ENCODE assay signal across 12 mouse cellular contexts in the genomic region with DNA sequence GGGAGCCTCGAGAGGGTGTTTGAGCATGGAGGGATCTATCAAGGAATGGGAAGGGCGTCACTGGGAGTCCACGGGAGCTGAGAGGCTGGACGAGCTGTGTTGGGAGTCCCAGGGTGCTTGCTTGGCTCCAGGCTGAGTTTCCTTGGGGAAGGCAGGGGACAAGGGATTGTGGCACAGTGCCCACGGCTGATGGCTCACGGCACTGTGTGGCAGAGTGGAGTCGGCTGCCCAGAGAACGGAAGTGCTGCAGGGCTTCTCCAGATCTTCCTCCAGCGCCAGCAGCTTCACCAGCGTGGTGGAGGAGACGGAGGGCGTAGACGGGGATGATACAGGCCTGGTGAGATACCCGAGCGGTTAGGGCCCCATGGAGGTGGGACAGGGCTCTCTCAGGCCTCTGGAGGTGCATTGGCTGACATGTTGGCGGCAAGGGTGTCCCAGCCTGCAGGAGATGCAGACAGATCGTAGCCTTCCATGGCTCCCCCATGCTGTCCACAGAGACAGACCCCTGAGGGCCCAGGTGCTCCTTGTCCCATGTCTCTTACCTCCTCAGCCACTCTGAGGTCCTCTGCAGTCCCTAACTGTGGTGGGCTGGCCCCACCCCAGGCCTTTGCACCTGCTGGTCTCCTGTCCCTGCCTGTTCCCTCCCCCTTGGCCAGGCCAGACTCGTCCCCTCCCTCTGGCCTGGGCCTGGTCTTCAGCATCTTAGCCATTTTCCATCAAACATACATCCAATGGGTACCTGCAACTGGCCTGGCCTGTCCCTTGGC.
DNase-seq lines count a peak whose midpoint lies in the region; ATAC-seq and TF ChIP-seq lines count a peak whose summit lies in the region.
"Had no signal": no experiment of that assay in that cellular context is flagged by ENCODE, and none has a peak within 500 bp of the region (broad histone marks: within the 10 kb centered on the region; RNA-seq: fewer than 3 reads in every experiment).

No protein-coding gene starts in this region.

- H3K27me3 ChIP-seq in hindbrain, embryonic 12.5 days = peaks cover 49% of the 10 kb centered on the region
- no peaks in the 10 kb centered on the region; the same call in 1 of the 2 replicates for H3K27me3 ChIP-seq in midbrain, embryonic 16.5 days (ENCODE audit: control insufficient read depth, insufficient read depth, low read depth, low read length)

- ATAC-seq in hindbrain, embryonic 12.5 days (ENCODE audit: low FRiP score) = no peak
- ATAC-seq in midbrain, embryonic 16.5 days = no peak
- ATAC-seq: CD4-positive, CD25-positive, alpha-beta regulatory T cell, adult 4 months had no signal

- peaks cover 52% of the 10 kb centered on the region for H3K4me1 ChIP-seq in hindbrain, embryonic 12.5 days
- peaks cover 23% of the 10 kb centered on the region for H3K4me1 ChIP-seq in midbrain, embryonic 16.5 days (ENCODE audit: control insufficient read depth, insufficient read depth, low read length)

- no peaks in the 10 kb centered on the region for H3K9me3 ChIP-seq in hindbrain, embryonic 12.5 days (replicated peaks)
- no peaks in the 10 kb centered on the region for H3K9me3 ChIP-seq in midbrain, embryonic 16.5 days (replicated peaks; ENCODE audit: control insufficient read depth, low read length, poor library complexity, severe bottlenecking)
- H3K9me3 ChIP-seq: kidney, embryonic 15.5 days; megakaryocyte, embryonic 14.5 days; stomach, embryonic 15.5 days had no signal

- no peak overlapping the region for H3K4me3 ChIP-seq in layer of hippocampus, adult 2 months
- no peak overlapping the region for H3K4me3 ChIP-seq in hindbrain, embryonic 12.5 days
- no peak overlapping the region for H3K4me3 ChIP-seq in midbrain, embryonic 16.5 days (ENCODE audit: low read depth, low read length)
- H3K4me3 ChIP-seq: kidney, embryonic 15.5 days; megakaryocyte, embryonic 14.5 days; stomach, embryonic 15.5 days had no signal

- no peak for TF ChIP-seq CTCF in layer of hippocampus, adult 2 months (conservative IDR thresholded peaks at IDR 0.05)

- peak overlapping the region; percentile 69 for H3K4me2 ChIP-seq in hindbrain, embryonic 12.5 days (replicated peaks)
- no peak overlapping the region for H3K4me2 ChIP-seq in midbrain, embryonic 16.5 days (ENCODE audit: low read length)
- H3K4me2 ChIP-seq: stomach, embryonic 15.5 days had no signal

- DNase-seq in layer of hippocampus, adult 2 months (ENCODE audit: low spot score in 2 of 2) = no peak
- no peak for DNase-seq in layer of hippocampus, postnatal 25 days (ENCODE audit: extremely low spot score in 1 of 2, low spot score in 1 of 2)
- peak; percentile 70 for DNase-seq in cerebellum, adult 8-10 months
- no peak for DNase-seq in Muller cell, postnatal 12 days (ENCODE audit: inconsistent ontology term)
- no peak for DNase-seq in layer of hippocampus, postnatal 14 days (ENCODE audit: low spot score in 2 of 2)
- no peak for DNase-seq in lung, postnatal 36 days

- H3K9ac ChIP-seq in hindbrain, embryonic 12.5 days = no peak overlapping the region
- H3K9ac ChIP-seq in midbrain, embryonic 16.5 days (ENCODE audit: low read depth, low read length) = peak overlapping the region; percentile 26; the same call in 1 of the 2 replicates
- H3K9ac ChIP-seq: kidney, embryonic 15.5 days; stomach, embryonic 15.5 days had no signal

- no peaks in the 10 kb centered on the region for H3K36me3 ChIP-seq in hindbrain, embryonic 12.5 days
- H3K36me3 ChIP-seq in midbrain, embryonic 16.5 days (ENCODE audit: control insufficient read depth, insufficient read depth, low read length) = peaks cover 8% of the 10 kb centered on the region
- H3K36me3 ChIP-seq: kidney, embryonic 15.5 days; stomach, embryonic 15.5 days had no signal

- WGBS in hindbrain, embryonic 12.5 days = 81% methylated on average over 18 of the region's 18 CpGs
- WGBS in midbrain, embryonic 16.5 days = 75% methylated on average over 18 of the region's 18 CpGs

- H3K27ac ChIP-seq in layer of hippocampus, adult 2 months = peak overlapping the region; percentile 4; the same call in 1 of the 2 replicates
- H3K27ac ChIP-seq in hindbrain, embryonic 12.5 days = no peak overlapping the region
- no peak overlapping the region for H3K27ac ChIP-seq in midbrain, embryonic 16.5 days (ENCODE audit: low read length)
- H3K27ac ChIP-seq: kidney, embryonic 15.5 days; stomach, embryonic 15.5 days had no signal
